Mouse (Mus musculus): Measurements from ENCODE around the gene Cdh4. TPM values are rescaled to one million over a fixed set of nuclear protein-coding genes. Genes with fewer than 3 reads are reported as not detected.

Gene Cdh4
- total and polyA plus RNA-seq, 3 experiments = 0.05 TPM; not detected in 2

DNA sequence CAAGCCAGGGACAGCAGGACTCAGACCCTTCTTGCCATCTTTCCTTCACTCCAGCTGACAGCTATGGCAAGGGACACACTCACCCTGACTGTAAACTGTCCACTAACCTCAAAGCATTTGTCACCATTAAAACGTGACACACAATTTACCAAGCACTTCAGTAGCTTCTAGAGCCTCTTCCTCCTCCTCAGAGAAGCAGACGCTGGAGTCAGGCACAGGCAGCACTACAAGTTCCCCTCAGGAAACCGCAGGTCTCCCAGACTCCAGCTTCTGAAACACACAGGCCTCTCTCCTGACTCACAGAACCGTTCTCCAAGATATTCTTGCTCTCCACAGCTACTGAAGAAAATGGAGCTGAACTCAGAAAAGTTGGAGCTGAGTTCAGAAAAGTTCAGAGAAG, 494.9 kb downstream of the Cdh4 start:
- no peak for ATAC-seq (ENCODE audit: extremely low read depth, insufficient number of reproducible peaks, low FRiP score, poor library complexity, severe bottlenecking)
- Histone ChIP-seq H3K4me1 (ENCODE audit: insufficient read depth, low read depth, low read length) (peaks cover 15% of the 10 kb centered on the region; the same call in 1 of the 2 replicates), H3K9me3 (replicated peaks) (no peaks in the 10 kb centered on the region), H3K4me3 (ENCODE audit: low read depth, low read length) (no peak overlapping the region), H3K36me3 (replicated peaks) (peaks cover 89% of the 10 kb centered on the region), H3K27me3 (ENCODE audit: insufficient read depth, low read length) (no peaks in the 10 kb centered on the region)
- DNase-seq (ENCODE audit: low spot score) = no peak
- TF ChIP-seq TAL1 (conservative IDR thresholded peaks at IDR 0.05; ENCODE audit: low read depth, low read length) (no peak), GATA1 (IDR thresholded peaks at IDR 0.05; ENCODE audit: borderline replicate concordance, low read length) (no peak), CTCF (IDR thresholded peaks at IDR 0.05; ENCODE audit: low read depth, low read length) (no peak), GATA2 (IDR thresholded peaks at IDR 0.05; ENCODE audit: borderline replicate concordance, low read depth, low read length) (no peak), POLR2AphosphoS5 (IDR thresholded peaks at IDR 0.05; ENCODE audit: insufficient replicate concordance, low read depth, low read length) (no peak)

DNA sequence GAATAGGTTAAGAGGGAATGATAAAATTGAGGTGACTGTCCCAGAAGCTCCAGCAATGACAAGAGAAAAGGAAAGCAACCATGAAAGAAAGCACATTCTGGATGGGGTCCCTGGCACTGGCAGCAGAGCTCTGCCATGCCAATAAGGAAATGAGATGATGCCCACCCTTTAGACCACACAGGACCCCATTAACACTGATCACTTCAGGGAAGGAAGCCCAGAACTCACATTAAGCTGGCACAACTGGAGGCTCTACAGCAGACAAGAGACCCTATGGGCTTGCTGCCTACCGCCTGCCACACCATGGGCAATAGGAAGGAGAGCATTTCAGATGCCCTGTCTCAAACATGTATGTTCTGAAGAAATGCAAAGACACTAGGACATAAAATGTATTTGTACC, 499.5 kb downstream of the Cdh4 start:
- Histone ChIP-seq H3K4me1 (ENCODE audit: insufficient read depth, low read depth, low read length) (peaks cover 28% of the 10 kb centered on the region), H3K27me3 (ENCODE audit: insufficient read depth, low read length) (no peaks in the 10 kb centered on the region), H3K9me3 (replicated peaks) (no peaks in the 10 kb centered on the region), H3K36me3 (replicated peaks) (peaks cover 60% of the 10 kb centered on the region), H3K4me3 (ENCODE audit: low read depth, low read length) (no peak overlapping the region)
- DNase-seq (ENCODE audit: low spot score) (no peak), ATAC-seq (ENCODE audit: extremely low read depth, insufficient number of reproducible peaks, low FRiP score, poor library complexity, severe bottlenecking) (no peak)
- no peak for TF ChIP-seq TAL1 (conservative IDR thresholded peaks at IDR 0.05; ENCODE audit: low read depth, low read length)
- TF ChIP-seq POLR2AphosphoS5 (IDR thresholded peaks at IDR 0.05; ENCODE audit: insufficient replicate concordance, low read depth, low read length) = no peak
- no peak for TF ChIP-seq CTCF (IDR thresholded peaks at IDR 0.05; ENCODE audit: low read depth, low read length)
- no peak for TF ChIP-seq GATA2 (IDR thresholded peaks at IDR 0.05; ENCODE audit: borderline replicate concordance, low read depth, low read length)
- no peak for TF ChIP-seq GATA1 (IDR thresholded peaks at IDR 0.05; ENCODE audit: borderline replicate concordance, low read length)

DNA sequence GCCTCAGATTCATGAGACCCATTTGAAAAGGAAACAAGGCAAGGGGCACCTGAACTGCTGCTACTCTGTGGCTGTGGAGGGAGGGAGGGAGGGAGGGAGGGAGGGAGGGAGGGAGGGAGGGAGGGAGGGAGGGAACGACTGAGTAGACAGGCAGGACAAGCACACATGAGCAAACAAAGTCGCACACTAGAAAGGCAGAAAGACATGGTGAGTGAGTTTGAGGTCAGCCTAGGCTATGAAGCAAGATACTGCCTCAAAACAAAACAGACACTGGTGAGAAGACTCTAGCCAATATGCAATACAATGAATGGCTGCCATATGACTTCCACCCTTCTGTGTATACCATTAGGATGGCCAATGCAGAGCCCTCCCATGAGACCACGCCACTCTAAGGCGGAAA, 502.8 kb downstream of the Cdh4 start:
- no peaks in the 10 kb centered on the region for H3K27me3 ChIP-seq (ENCODE audit: insufficient read depth, low read length)
- no peak for ATAC-seq (ENCODE audit: extremely low read depth, insufficient number of reproducible peaks, low FRiP score, poor library complexity, severe bottlenecking)
- no peak for DNase-seq (ENCODE audit: low spot score)
- H3K36me3 ChIP-seq (replicated peaks) = peaks cover 48% of the 10 kb centered on the region
- no peaks in the 10 kb centered on the region for H3K9me3 ChIP-seq (replicated peaks)
- no peak overlapping the region for H3K4me3 ChIP-seq (ENCODE audit: low read depth, low read length)
- no peak for TF ChIP-seq POLR2AphosphoS5 (IDR thresholded peaks at IDR 0.05; ENCODE audit: insufficient replicate concordance, low read depth, low read length)
- no peak for TF ChIP-seq TAL1 (conservative IDR thresholded peaks at IDR 0.05; ENCODE audit: low read depth, low read length)
- no peak for TF ChIP-seq GATA1 (IDR thresholded peaks at IDR 0.05; ENCODE audit: borderline replicate concordance, low read length)
- TF ChIP-seq CTCF (IDR thresholded peaks at IDR 0.05; ENCODE audit: low read depth, low read length) = no peak
- no peak for TF ChIP-seq GATA2 (IDR thresholded peaks at IDR 0.05; ENCODE audit: borderline replicate concordance, low read depth, low read length)
- peaks cover 42% of the 10 kb centered on the region for H3K4me1 ChIP-seq (ENCODE audit: insufficient read depth, low read depth, low read length)

DNA sequence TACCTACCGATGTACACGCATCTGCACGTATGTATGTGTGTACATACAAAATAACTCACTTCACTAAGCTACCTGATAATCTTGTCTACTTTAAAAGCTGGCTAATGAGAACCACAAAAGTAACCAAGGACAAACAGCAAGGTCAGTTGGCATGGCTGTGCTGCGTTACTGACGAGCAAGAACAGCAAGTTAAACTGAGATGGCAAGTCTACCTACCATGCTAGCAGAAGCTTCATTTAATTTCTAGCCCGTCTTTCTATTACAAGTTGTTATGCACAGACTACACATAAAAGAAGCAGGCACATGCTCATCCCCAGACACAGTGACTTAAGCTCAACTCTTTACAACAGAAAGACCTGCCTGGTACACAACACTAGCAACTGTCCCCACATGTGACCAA, 504.3 kb downstream of the Cdh4 start:
- no peak overlapping the region for H3K4me3 ChIP-seq (ENCODE audit: low read depth, low read length)
- ATAC-seq (ENCODE audit: extremely low read depth, insufficient number of reproducible peaks, low FRiP score, poor library complexity, severe bottlenecking) (no peak), DNase-seq (ENCODE audit: low spot score) (no peak)

DNA sequence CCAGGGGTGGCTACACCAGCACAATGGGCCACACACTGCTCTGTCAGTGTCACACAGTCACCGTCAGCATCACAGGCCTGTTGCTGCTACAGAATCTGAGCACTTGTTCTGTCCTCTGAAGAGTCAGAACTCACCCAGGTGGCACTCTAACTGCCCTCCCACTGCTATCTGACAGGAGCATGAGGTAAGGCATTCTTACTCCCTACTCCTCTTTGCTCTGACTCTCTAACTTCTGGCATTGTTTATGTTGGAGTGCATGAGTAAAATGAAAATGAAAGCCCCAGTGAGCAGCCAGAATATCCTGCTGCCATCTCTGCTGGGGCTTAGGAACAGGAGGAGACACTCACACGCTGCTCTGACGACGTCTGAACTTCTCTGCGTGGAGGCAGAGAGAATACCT, 505.4 kb downstream of the Cdh4 start:
- Histone ChIP-seq H3K9me3 (replicated peaks) (no peaks in the 10 kb centered on the region), H3K4me1 (ENCODE audit: insufficient read depth, low read depth, low read length) (peaks cover 57% of the 10 kb centered on the region), H3K27me3 (ENCODE audit: insufficient read depth, low read length) (no peaks in the 10 kb centered on the region), H3K36me3 (replicated peaks) (peaks cover 39% of the 10 kb centered on the region), H3K4me3 (ENCODE audit: low read depth, low read length) (no peak overlapping the region)
- DNase-seq (ENCODE audit: low spot score) (no peak), ATAC-seq (ENCODE audit: extremely low read depth, insufficient number of reproducible peaks, low FRiP score, poor library complexity, severe bottlenecking) (no peak)
- TF ChIP-seq GATA2 (IDR thresholded peaks at IDR 0.05; ENCODE audit: borderline replicate concordance, low read depth, low read length) (no peak), CTCF (IDR thresholded peaks at IDR 0.05; ENCODE audit: low read depth, low read length) (no peak), TAL1 (conservative IDR thresholded peaks at IDR 0.05; ENCODE audit: low read depth, low read length) (no peak), POLR2AphosphoS5 (IDR thresholded peaks at IDR 0.05; ENCODE audit: insufficient replicate concordance, low read depth, low read length) (no peak)

More for the DNA sequence above, 504.3 kb downstream of the Cdh4 start:
- Histone ChIP-seq H3K9me3 (replicated peaks) (no peaks in the 10 kb centered on the region), H3K27me3 (ENCODE audit: insufficient read depth, low read length) (no peaks in the 10 kb centered on the region), H3K4me1 (ENCODE audit: insufficient read depth, low read depth, low read length) (peaks cover 51% of the 10 kb centered on the region), H3K36me3 (replicated peaks) (peaks cover 47% of the 10 kb centered on the region)
- TF ChIP-seq GATA2 (IDR thresholded peaks at IDR 0.05; ENCODE audit: borderline replicate concordance, low read depth, low read length) (no peak), GATA1 (IDR thresholded peaks at IDR 0.05; ENCODE audit: borderline replicate concordance, low read length) (no peak), CTCF (IDR thresholded peaks at IDR 0.05; ENCODE audit: low read depth, low read length) (no peak), TAL1 (conservative IDR thresholded peaks at IDR 0.05; ENCODE audit: low read depth, low read length) (no peak), POLR2AphosphoS5 (IDR thresholded peaks at IDR 0.05; ENCODE audit: insufficient replicate concordance, low read depth, low read length) (no peak)

DNA sequence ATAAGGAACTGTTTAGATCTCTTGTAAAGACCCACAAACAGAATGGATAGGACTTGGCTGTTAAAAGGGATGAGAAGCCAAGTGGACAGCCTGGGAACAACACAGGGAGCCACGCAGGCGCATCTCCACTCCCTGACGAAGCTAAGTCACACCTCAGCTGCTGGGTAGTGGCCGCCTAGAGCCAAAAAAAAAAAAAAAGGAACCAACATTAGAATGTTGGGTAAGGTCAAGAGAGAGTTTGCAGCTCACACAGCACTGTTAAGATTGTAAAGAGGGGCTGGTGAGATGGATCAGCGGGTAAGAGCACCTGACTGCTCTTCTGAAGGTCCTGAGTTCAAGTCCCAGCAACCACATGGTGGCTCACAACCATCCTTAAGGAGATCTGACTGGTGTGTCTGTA, 506.6 kb downstream of the Cdh4 start:
- DNase-seq (ENCODE audit: low spot score) = peak; percentile 33

More for the DNA sequence above, 506.6 kb downstream of the Cdh4 start:
- Histone ChIP-seq H3K36me3 (replicated peaks) (peaks cover 33% of the 10 kb centered on the region), H3K4me1 (ENCODE audit: insufficient read depth, low read depth, low read length) (peaks cover 57% of the 10 kb centered on the region), H3K4me3 (ENCODE audit: low read depth, low read length) (no peak overlapping the region), H3K9me3 (replicated peaks) (no peaks in the 10 kb centered on the region), H3K27me3 (ENCODE audit: insufficient read depth, low read length) (no peaks in the 10 kb centered on the region)
- TF ChIP-seq GATA1 (IDR thresholded peaks at IDR 0.05; ENCODE audit: borderline replicate concordance, low read length) = no peak
- no peak for TF ChIP-seq CTCF (IDR thresholded peaks at IDR 0.05; ENCODE audit: low read depth, low read length)
- no peak for TF ChIP-seq GATA2 (IDR thresholded peaks at IDR 0.05; ENCODE audit: borderline replicate concordance, low read depth, low read length)
- TF ChIP-seq POLR2AphosphoS5 (IDR thresholded peaks at IDR 0.05; ENCODE audit: insufficient replicate concordance, low read depth, low read length) = no peak
- TF ChIP-seq TAL1 (conservative IDR thresholded peaks at IDR 0.05; ENCODE audit: low read depth, low read length) = no peak
- ATAC-seq (ENCODE audit: extremely low read depth, insufficient number of reproducible peaks, low FRiP score, poor library complexity, severe bottlenecking) = peak; percentile 25; the same call in 1 of the 2 replicates
